Mouse (Mus musculus) bone marrow, adult 2 months (tissue): ENCODE measurements around the gene Qsox2. TPM values are rescaled to one million over a fixed set of nuclear protein-coding genes. Genes with fewer than 3 reads are reported as not detected.

ENCODE experiments used
- H3K27ac ChIP-seq: fragments of 200-500 bp; 2 replicates; pipeline ENCODE4 v1.5.1; 2012; ENCODE audit warnings: low read depth, mild to moderate bottlenecking, control low read depth, inconsistent platforms, low read length; ENCODE audit not compliant: control insufficient read depth, poor library complexity, insufficient read depth
- H3K4me1 ChIP-seq: fragments of 200-500 bp; 2 replicates; pipeline ENCODE4 v1.6.1; 2011; ENCODE audit warnings: low read length; ENCODE audit not compliant: control insufficient read depth, insufficient read depth
- H3K4me3 ChIP-seq: fragments of 200-500 bp; replicated peaks from 2 replicates; pipeline ENCODE3; 2011; ENCODE audit warnings: mild to moderate bottlenecking, low read depth, low read length, control low read depth; ENCODE audit not compliant: control insufficient read depth
- CTCF ChIP-seq: fragments of 200-500 bp; IDR thresholded peaks from 2 replicates; pipeline ENCODE4 v1.5.1; 2011; ENCODE audit warnings: low read length, control low read depth; ENCODE audit not compliant: control insufficient read depth, insufficient read depth
- POLR2A ChIP-seq: fragments of 200-500 bp; IDR thresholded peaks from 2 replicates; pipeline ENCODE4 v1.6.1; 2011; ENCODE audit warnings: low read depth, mild to moderate bottlenecking, control low read depth, low read length, borderline replicate concordance; ENCODE audit not compliant: control insufficient read depth
- WGBS: fragments of 180-500 bp; shearing (Covaris S2); methylation state at CpG from one replicate; pipeline ENCODE4 v1.1.7; 2018; 5-methylcytosine and 5-hydroxymethylcytosine counted together
- polyA plus RNA-seq: library from polyadenylated mRNA; stranded (reverse); fragments of >200 nt; gene quantifications from 2 replicates; pipeline ENCODE4 v1.2.4, GENCODE M21; 2011; ENCODE audit warnings: low replicate concordance; ENCODE audit not compliant: missing spikeins, insufficient read depth, insufficient read length

Qsox2 gene
- 2.2 and 2.6 TPM in 2 replicates for polyA plus RNA-seq

GRCm38 (mm10) chr2:26237290-26237782, at the start of gene Qsox2:
Qsox2 (minus strand) TSS chr2:26237525.
- Histone ChIP-seq H3K4me3 (peak within 1 kb of the TSS; percentile 90), H3K4me1 (peaks cover 1% of the 10 kb centered on the region; the same call in 1 of the 2 replicates), H3K27ac (peak within 1 kb of the TSS; percentile 37; the same call in 1 of the 2 replicates)
- TF ChIP-seq POLR2A (peak; percentile 65; the same call in 1 of the 2 replicates), CTCF (no peak)
- WGBS = under 1% methylated on average over 36 of the region's 36 CpGs

GRCm38 (mm10) chr2:26286391-26286790, 49.1 kb upstream of the Qsox2 start:
- no peaks in the 10 kb centered on the region for H3K4me1 ChIP-seq
- WGBS = 89% methylated on average over 7 of the region's 7 CpGs
- TF ChIP-seq CTCF (no peak), POLR2A (no peak)

GRCm38 (mm10) chr2:26285804-26286203, 48.5 kb upstream of the Qsox2 start:
- Histone ChIP-seq H3K4me3 (no peak overlapping the region), H3K27ac (no peak overlapping the region), H3K4me1 (no peaks in the 10 kb centered on the region)
- TF ChIP-seq POLR2A (no peak), CTCF (no peak)
- 71% methylated on average over 7 of the region's 7 CpGs for WGBS

More at GRCm38 (mm10) chr2:26286391-26286790, 49.1 kb upstream of the Qsox2 start:
- H3K4me3 ChIP-seq = no peak overlapping the region
- H3K27ac ChIP-seq = no peak overlapping the region

- H3K27ac ChIP-seq = no peak overlapping the region
- H3K4me3 ChIP-seq = no peak overlapping the region
- TF ChIP-seq POLR2A (no peak), CTCF (no peak)
- H3K4me1 ChIP-seq = no peaks in the 10 kb centered on the region
- 80% methylated on average over 11 of the region's 11 CpGs for WGBS
Observed at GRCm38 (mm10) chr2:26280594-26280993, 43.3 kb upstream of the Qsox2 start.

GRCm38 (mm10) chr2:26279712-26280111, 42.4 kb upstream of the Qsox2 start:
- TF ChIP-seq POLR2A (no peak), CTCF (no peak)
- no peaks in the 10 kb centered on the region for H3K4me1 ChIP-seq
- WGBS = 75% methylated on average over 3 of the region's 3 CpGs
- no peak overlapping the region for H3K4me3 ChIP-seq
- H3K27ac ChIP-seq = no peak overlapping the region

- Histone ChIP-seq H3K4me3 (no peak overlapping the region), H3K27ac (no peak overlapping the region), H3K4me1 (no peaks in the 10 kb centered on the region)
- peak; percentile 66 for TF ChIP-seq CTCF
- TF ChIP-seq POLR2A = no peak
- WGBS = 16% methylated on average over 7 of the region's 7 CpGs
Observed at GRCm38 (mm10) chr2:26273611-26274010, 36.3 kb upstream of the Qsox2 start.

- Histone ChIP-seq H3K4me3 (no peak overlapping the region), H3K27ac (no peak overlapping the region), H3K4me1 (no peaks in the 10 kb centered on the region)
- WGBS = 61% methylated on average over 3 of the region's 3 CpGs
- TF ChIP-seq CTCF (no peak), POLR2A (no peak)
Observed at GRCm38 (mm10) chr2:26268216-26268615, 30.9 kb upstream of the Qsox2 start.

- no peak overlapping the region for H3K27ac ChIP-seq
- 71% methylated on average over 10 of the region's 10 CpGs for WGBS
- no peaks in the 10 kb centered on the region for H3K4me1 ChIP-seq
- no peak overlapping the region for H3K4me3 ChIP-seq
- TF ChIP-seq CTCF (no peak), POLR2A (no peak)
Observed at GRCm38 (mm10) chr2:26266066-26266742, 28.9 kb upstream of the Qsox2 start.
